Mouse (Mus musculus) midbrain, embryonic 14.5 days (tissue): ENCODE results near the gene Duox1. TPM values are rescaled to one million over a fixed set of nuclear protein-coding genes. Genes with fewer than 3 reads are reported as not detected.

Experiments
- ATAC-seq: fragments of 200-750 bp; cut with Nextera tagmentation; 2 replicates; pipeline ENCODE4 v1.8.0; 2017; ENCODE audit warnings: moderate number of reproducible peaks, moderate library complexity; ENCODE audit not compliant: low FRiP score, low TSS enrichment
- DNase-seq: peaks from one replicate; pipeline ENCODE4 v3.0.0-alpha.2; 2015
- H3K27ac ChIP-seq: fragments of 300-500 bp; sonication (generic); replicated peaks from 2 replicates; pipeline ENCODE4 v1.5.1; 2014; ENCODE audit warnings: mild to moderate bottlenecking, low read depth, low read length, moderate library complexity
- H3K27me3 ChIP-seq: fragments of 300-500 bp; sonication (generic); 2 replicates; pipeline ENCODE4 v1.6.1; 2014; ENCODE audit warnings: low read length, control low read depth, mixed read lengths; ENCODE audit not compliant: control insufficient read depth, insufficient read depth
- H3K36me3 ChIP-seq: fragments of 300-500 bp; sonication (generic); 2 replicates; pipeline ENCODE4 v1.6.1; 2014; ENCODE audit warnings: low read length, control low read depth; ENCODE audit not compliant: control insufficient read depth, insufficient read depth
- H3K4me1 ChIP-seq: fragments of 300-500 bp; sonication (generic); 2 replicates; pipeline ENCODE4 v1.6.1; 2014; ENCODE audit warnings: mild to moderate bottlenecking, antibody characterized with exemption, low read length, control low read depth; ENCODE audit not compliant: control insufficient read depth, insufficient read depth
- H3K4me2 ChIP-seq: fragments of 300-500 bp; sonication (generic); 2 replicates; pipeline ENCODE4 v1.6.1; 2014; ENCODE audit warnings: mild to moderate bottlenecking, low read length, moderate library complexity
- H3K4me3 ChIP-seq: fragments of 300-500 bp; sonication (generic); replicated peaks from 2 replicates; pipeline ENCODE4 v1.5.1; 2014; ENCODE audit warnings: low read depth, low read length
- H3K9ac ChIP-seq: fragments of 300-500 bp; sonication (generic); replicated peaks from 2 replicates; pipeline ENCODE4 v1.6.1; 2014; ENCODE audit warnings: mild to moderate bottlenecking, low read length, moderate library complexity
- H3K9me3 ChIP-seq: fragments of 300-500 bp; sonication (generic); 2 replicates; pipeline ENCODE4 v1.6.1; 2016; ENCODE audit warnings: low read length, control low read depth, mixed read lengths; ENCODE audit not compliant: control insufficient read depth
- WGBS: fragments of 180-500 bp; shearing (Covaris S2); extraction: QIAGEN DNeasy Blood & Tissue Kit; methylation state at CpG from one replicate; pipeline ENCODE4 v1.1.7; 2014; 5-methylcytosine and 5-hydroxymethylcytosine counted together
- polyA plus RNA-seq: library from polyadenylated mRNA; unstranded; fragments of >200 nt; fragmentation: Nextera tagmentation; extraction: Ambion mirVana; gene quantifications from 2 replicates; pipeline ENCODE4 v1.2.1, GENCODE M21; 2014

Duox1 gene
- polyA plus RNA-seq, 1 experiment from 2014 or later = 0.18 TPM

DNA sequence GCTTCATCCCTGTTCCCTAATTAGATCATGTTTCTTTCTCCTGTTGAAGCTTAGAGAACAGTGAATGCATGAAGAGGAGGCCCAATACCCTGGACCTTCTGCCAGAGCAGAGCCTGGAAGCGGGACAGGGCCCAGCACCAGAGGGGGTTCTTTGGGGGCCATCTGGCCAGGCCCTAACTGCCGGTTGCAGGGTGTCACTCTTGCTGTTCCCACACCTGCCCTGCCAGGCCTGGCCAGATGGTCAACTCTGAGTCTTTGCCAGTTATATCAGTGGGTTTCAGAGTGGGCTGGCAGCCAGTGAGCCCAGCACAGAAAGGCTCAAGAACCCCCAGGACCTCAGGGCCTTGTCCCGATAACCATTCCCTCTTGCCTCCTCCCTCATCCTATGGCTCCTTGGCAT, 50.6 kb downstream of the Duox1 start:
- Histone ChIP-seq H3K4me1 (peaks cover 28% of the 10 kb centered on the region), H3K9ac (no peak overlapping the region; the same call in 1 of the 2 replicates), H3K4me3 (no peak overlapping the region), H3K27ac (0 out of 2 replicates have a peak overlapping the region, but pooled peaks have one; percentile 17), H3K9me3 (no peaks in the 10 kb centered on the region), H3K36me3 (peaks cover 14% of the 10 kb centered on the region; the same call in 1 of the 2 replicates), H3K27me3 (0 out of 2 replicates have a peak, but pooled peaks cover 4% of the 10 kb centered on the region), H3K4me2 (peak overlapping the region; percentile 85)
- DNase-seq (no peak), ATAC-seq (no peak)
- WGBS = 56% methylated on average over 3 of the region's 3 CpGs

DNA sequence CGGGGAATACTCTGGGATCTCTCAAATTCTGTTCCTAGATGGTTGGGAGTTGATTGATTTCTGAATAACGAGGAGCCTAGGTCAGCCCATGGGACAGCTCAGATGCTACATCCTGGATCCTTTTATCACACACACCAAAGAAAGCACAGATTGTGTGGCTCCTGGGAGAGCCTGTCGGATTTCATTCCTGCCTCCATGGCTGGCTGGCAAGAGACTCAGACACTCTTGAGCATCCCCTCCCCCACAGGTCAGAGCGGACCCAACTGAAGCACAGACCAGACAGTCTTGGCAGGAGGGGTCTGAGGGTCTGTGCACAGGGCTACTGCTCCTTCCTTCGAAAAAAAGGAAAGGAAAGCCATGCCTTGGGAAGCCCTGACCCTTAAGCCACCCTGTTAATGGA, 51.2 kb downstream of the Duox1 start:
- Histone ChIP-seq H3K9ac (peak overlapping the region; percentile 94; the same call in 1 of the 2 replicates), H3K27ac (peak overlapping the region; percentile 42; the same call in 1 of the 2 replicates), H3K36me3 (peaks cover 14% of the 10 kb centered on the region; the same call in 1 of the 2 replicates), H3K4me1 (peaks cover 28% of the 10 kb centered on the region), H3K4me3 (peak overlapping the region; percentile 89), H3K4me2 (peak overlapping the region; percentile 85), H3K27me3 (0 out of 2 replicates have a peak, but pooled peaks cover 5% of the 10 kb centered on the region), H3K9me3 (no peaks in the 10 kb centered on the region)
- 15% methylated on average over 5 of the region's 5 CpGs for WGBS
- peak; percentile 58 for DNase-seq
- ATAC-seq = no peak

- DNase-seq (no peak), ATAC-seq (no peak)
- peak overlapping the region; percentile 94 for H3K9ac ChIP-seq
Observed at GRCm38 (mm10) chr2:122367181-122367580, 51.7 kb downstream of the Duox1 start.

GRCm38 (mm10) chr2:122367701-122368080, 52.2 kb downstream of the Duox1 start:
- DNase-seq = no peak
- no peak for ATAC-seq
- H3K27me3 ChIP-seq = 0 out of 2 replicates have a peak, but pooled peaks cover 5% of the 10 kb centered on the region
- peaks cover 10% of the 10 kb centered on the region; the same call in 1 of the 2 replicates for H3K36me3 ChIP-seq
- no peaks in the 10 kb centered on the region for H3K9me3 ChIP-seq
- 0 out of 2 replicates have a peak overlapping the region, but pooled peaks have one; percentile 73 for H3K27ac ChIP-seq
- peak overlapping the region; percentile 85 for H3K4me2 ChIP-seq
- WGBS = 4% methylated on average over 4 of the region's 4 CpGs
- H3K9ac ChIP-seq = peak overlapping the region; percentile 94
- peak overlapping the region; percentile 89 for H3K4me3 ChIP-seq
- H3K4me1 ChIP-seq = peaks cover 28% of the 10 kb centered on the region

More at GRCm38 (mm10) chr2:122367181-122367580, 51.7 kb downstream of the Duox1 start:
- WGBS = 17% methylated on average over 4 of the region's 4 CpGs
- Histone ChIP-seq H3K4me1 (peaks cover 28% of the 10 kb centered on the region), H3K4me2 (peak overlapping the region; percentile 85), H3K36me3 (peaks cover 14% of the 10 kb centered on the region; the same call in 1 of the 2 replicates), H3K27me3 (0 out of 2 replicates have a peak, but pooled peaks cover 5% of the 10 kb centered on the region), H3K27ac (peak overlapping the region; percentile 42; the same call in 1 of the 2 replicates), H3K4me3 (peak overlapping the region; percentile 89), H3K9me3 (no peaks in the 10 kb centered on the region)

DNA sequence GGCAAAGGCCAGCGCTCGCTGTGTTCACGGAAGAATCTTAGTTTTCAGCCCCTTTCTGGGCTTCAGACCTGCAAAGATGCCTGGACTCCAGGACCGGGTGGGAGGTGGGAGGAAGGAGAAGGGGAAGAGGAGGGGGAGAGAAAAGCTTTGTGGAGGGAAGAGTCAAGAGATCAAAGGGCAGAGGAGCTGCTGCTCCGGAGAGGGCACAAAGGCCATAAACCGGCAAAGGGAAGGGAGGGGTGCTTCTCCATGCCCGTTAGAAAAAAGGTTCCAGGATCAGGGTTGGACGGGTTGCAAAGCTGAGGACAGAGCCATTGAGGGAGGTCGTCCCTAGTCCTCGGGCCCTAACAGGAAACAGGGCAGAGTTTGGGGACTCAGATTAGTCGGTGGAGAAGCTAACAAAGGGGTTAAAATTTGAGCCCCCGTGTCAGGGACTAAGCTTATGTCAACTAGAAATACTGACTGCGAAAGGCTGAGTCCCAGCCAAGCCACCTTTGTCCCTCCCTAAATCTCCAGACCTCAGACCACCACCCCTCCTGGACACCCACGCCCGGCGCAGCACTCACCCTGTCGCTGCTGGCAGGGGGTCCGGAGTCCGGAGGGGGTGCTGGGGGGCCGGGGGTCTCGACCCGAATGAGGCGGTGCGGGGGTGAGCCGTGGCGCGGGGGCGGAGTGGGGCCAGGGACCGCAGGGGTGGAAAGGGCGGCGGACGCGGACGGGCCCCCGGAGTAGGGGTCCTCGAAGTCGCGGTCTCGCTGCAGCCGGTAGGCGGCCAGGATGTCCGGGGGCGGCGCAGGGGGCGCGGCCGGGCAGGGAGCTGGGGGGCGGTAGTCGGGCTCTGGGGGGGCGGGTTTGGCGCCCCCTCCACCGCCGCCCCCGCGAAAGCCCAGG, 52.9 kb downstream of the Duox1 start:
- H3K9me3 ChIP-seq = no peaks in the 10 kb centered on the region
- under 1% methylated on average over 39 of the region's 55 CpGs for WGBS
- ATAC-seq (peak; percentile 65), DNase-seq (peak; percentile 46)
- peaks cover 8% of the 10 kb centered on the region; the same call in 1 of the 2 replicates for H3K36me3 ChIP-seq
- peak overlapping the region; percentile 85 for H3K4me2 ChIP-seq
- peaks cover 28% of the 10 kb centered on the region for H3K4me1 ChIP-seq
- 0 out of 2 replicates have a peak, but pooled peaks cover 5% of the 10 kb centered on the region for H3K27me3 ChIP-seq
- peak overlapping the region; percentile 89 for H3K4me3 ChIP-seq
- H3K9ac ChIP-seq = peak overlapping the region; percentile 94
- H3K27ac ChIP-seq = peak overlapping the region; percentile 73

DNA sequence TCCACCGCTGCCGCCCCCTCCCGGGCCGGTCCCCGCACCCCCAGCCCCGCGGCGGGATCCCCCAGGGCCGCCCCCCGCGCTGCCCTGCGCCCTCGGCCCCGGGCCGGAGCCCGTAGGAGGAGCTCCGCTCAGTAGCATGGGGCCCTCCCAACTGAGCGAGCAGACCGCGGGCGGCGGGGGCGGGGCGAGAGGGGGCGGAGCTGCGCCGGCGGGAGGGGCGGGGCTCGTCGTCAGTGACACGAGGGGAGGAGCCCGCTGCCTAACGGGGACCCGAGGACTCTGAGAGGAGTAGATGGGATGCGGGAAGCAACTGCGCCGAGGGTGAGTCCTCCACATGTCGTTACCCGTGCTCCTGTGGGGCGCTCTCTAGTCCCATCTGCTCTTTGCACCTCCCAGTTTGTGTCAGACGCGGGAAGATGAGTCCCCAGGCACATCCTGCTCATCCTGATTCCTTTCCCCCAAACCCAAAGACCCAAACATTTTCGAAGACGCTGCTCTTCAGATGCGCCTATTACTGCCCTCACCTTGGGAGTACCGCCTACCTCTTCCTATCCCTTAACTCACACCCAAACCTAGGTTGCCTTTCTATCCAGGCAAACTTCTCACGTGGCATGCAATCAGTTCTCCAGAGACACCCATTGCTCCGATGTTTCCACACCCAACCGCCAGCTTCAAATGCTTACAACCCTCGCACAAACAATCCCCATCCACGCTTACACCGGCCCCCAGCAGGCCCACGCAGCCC, 53.7 kb downstream of the Duox1 start, which contains the start of gene Shf:
Gene Shf (minus strand): TSS at position 168 of the 745 bp plus-strand sequence.
- H3K9me3 ChIP-seq = no peaks in the 10 kb centered on the region
- peak within 1 kb of the TSS; percentile 85 for H3K4me2 ChIP-seq
- H3K36me3 ChIP-seq = peaks cover 2% of the 10 kb centered on the region; the same call in 1 of the 2 replicates
- peak within 1 kb of the TSS; percentile 94 for H3K9ac ChIP-seq
- H3K27ac ChIP-seq = peak within 1 kb of the TSS; percentile 73
- 0 out of 2 replicates have a peak, but pooled peaks cover 5% of the 10 kb centered on the region for H3K27me3 ChIP-seq
- peak within 1 kb of the TSS; percentile 89 for H3K4me3 ChIP-seq
- 1% methylated on average over 52 of the region's 54 CpGs for WGBS
- peak; percentile 93 for ATAC-seq
- peak; percentile 93 for DNase-seq
- H3K4me1 ChIP-seq = peaks cover 28% of the 10 kb centered on the region

DNA sequence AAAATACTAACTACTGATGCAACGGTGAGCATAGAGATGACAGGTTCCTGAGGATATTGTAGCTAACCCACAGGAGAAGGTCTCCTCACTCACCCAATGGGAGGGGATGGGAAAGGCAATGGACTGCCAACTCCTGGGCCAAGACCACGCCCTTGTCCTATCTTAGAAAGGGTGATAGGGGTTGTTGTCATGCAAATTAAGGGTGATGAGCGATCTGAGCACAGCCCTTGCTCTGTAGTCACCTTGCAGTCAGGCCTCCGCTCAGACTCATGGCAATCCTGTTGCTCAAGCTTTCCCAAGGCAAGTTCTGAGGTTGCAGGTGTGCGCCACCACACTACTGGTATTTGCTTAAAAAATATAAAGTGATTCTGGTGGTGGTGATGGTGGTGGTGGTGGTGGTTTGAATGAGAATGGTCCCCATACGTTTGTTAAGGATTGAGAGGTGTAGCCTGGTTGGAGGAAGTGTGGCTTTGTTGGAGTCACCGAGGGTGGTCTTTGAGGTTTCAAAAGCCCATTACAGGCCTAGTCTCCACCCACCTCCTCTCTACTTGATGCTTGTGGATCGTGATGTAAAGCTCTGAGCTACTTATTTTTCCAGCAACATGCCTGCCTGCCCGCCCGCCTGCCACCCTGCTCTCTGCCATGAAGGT, 54.8 kb downstream of the Duox1 start:
- DNase-seq (no peak), ATAC-seq (no peak)
- H3K27ac ChIP-seq = no peak overlapping the region
- WGBS = 25% methylated on average over 10 of the region's 10 CpGs
- H3K9ac ChIP-seq = no peak overlapping the region
- H3K4me1 ChIP-seq = peaks cover 28% of the 10 kb centered on the region
- no peaks in the 10 kb centered on the region for H3K36me3 ChIP-seq
- no peaks in the 10 kb centered on the region for H3K9me3 ChIP-seq
- peak overlapping the region; percentile 85; the same call in 1 of the 2 replicates for H3K4me2 ChIP-seq
- H3K4me3 ChIP-seq = no peak overlapping the region
- 0 out of 2 replicates have a peak, but pooled peaks cover 5% of the 10 kb centered on the region for H3K27me3 ChIP-seq

GRCm38 (mm10) chr2:122372067-122372466, 56.6 kb downstream of the Duox1 start:
- no peak overlapping the region for H3K9ac ChIP-seq
- no peak overlapping the region for H3K27ac ChIP-seq
- DNase-seq = no peak
- WGBS = 63% methylated on average over 3 of the region's 3 CpGs
- H3K4me1 ChIP-seq = peaks cover 17% of the 10 kb centered on the region
- H3K4me2 ChIP-seq = no peak overlapping the region
- no peak for ATAC-seq
- no peak overlapping the region for H3K4me3 ChIP-seq
- H3K27me3 ChIP-seq = 0 out of 2 replicates have a peak, but pooled peaks cover 5% of the 10 kb centered on the region
- H3K36me3 ChIP-seq = no peaks in the 10 kb centered on the region
- no peaks in the 10 kb centered on the region for H3K9me3 ChIP-seq
